9 mouse cellular contexts compared by ENCODE assay signal in the genomic region with DNA sequence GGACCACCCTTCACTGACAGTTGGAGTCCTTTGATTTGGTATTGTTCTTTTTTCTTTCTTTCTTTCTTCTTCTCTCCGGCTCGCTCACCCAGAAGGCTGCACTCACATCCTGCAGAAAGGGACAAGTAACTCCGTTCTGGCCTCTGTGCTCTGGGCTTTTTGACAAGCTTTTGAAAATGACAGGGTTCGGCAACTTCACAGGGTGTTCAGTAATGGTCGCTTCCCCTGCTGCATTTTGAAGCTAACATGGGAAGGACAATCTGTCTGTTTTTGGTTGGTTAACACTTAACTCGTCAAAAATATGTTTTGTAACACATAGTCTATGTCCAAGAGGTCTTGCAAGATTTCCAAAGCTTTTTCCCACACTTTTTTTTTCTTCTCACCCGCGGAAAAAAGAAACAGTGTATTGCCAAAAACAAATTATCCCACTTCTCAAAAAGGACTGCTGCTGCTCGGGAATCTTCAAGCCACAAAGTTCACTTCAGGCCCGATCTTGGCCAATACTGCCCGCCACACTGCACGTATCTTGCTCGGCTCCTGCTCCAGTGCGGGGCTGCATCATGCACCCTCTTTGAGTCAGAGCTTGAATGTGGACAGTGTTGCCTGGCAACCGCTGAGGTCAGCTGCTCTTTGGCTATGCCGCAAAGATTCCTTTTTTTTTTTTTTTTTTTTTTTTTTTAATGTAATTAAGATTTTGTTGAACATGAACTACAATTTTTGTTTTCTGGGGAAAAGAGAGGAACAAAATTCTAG.
A peak's percentile ranks its signal among the peaks of the same experiment; 100 is the strongest.
DNase-seq lines count a peak whose midpoint lies in the region; ATAC-seq lines count a peak whose summit lies in the region.
"Had no signal": no experiment of that assay in that cellular context is flagged by ENCODE, and none has a peak within 500 bp of the region (broad histone marks: within the 10 kb centered on the region; RNA-seq: fewer than 3 reads in every experiment).

No protein-coding gene starts in this region.

- no peaks in the 10 kb centered on the region for H3K36me3 ChIP-seq in midbrain, embryonic 14.5 days (ENCODE audit: control insufficient read depth, insufficient read depth, low read length)
- H3K36me3 ChIP-seq: heart, embryonic 15.5 days had no signal

- no peak overlapping the region for H3K4me3 ChIP-seq in midbrain, embryonic 14.5 days (replicated peaks; ENCODE audit: low read depth, low read length)
- H3K4me3 ChIP-seq: heart, embryonic 15.5 days; megakaryocyte, embryonic 14.5 days had no signal

- DNase-seq in left cerebral cortex, postnatal 14 days (ENCODE audit: low spot score in 2 of 2), result peak; percentile 11 to 14
- DNase-seq in left cerebral cortex, adult 9 months (ENCODE audit: low spot score in 2 of 2), result no peak
- DNase-seq in embryo, embryonic 11 days, result peak; percentile 37
- DNase-seq in heart, postnatal 14 days, result peak; percentile 20 to 40
- peak; percentile 54 for DNase-seq in midbrain, embryonic 14.5 days
- DNase-seq in spleen, adult 18-20 months, result no peak
- DNase-seq in cerebellum, adult 11 months, result no peak

- WGBS in midbrain, embryonic 14.5 days, result 33% methylated on average over 16 of the region's 16 CpGs

- no peak overlapping the region for H3K27ac ChIP-seq in midbrain, embryonic 14.5 days (replicated peaks; ENCODE audit: low read depth, low read length)
- H3K27ac ChIP-seq: heart, embryonic 15.5 days had no signal

- intact Hi-C loops in left cerebral cortex, postnatal 14 days (cut with DNase I), result no loop called here
- intact Hi-C loops in heart, postnatal 14 days (cut with DNase I), result no loop called here

- no peaks in the 10 kb centered on the region for H3K27me3 ChIP-seq in midbrain, embryonic 14.5 days (ENCODE audit: control insufficient read depth, insufficient read depth, low read length)
- H3K27me3 ChIP-seq: heart, embryonic 15.5 days; megakaryocyte, embryonic 14.5 days had no signal

- H3K9me3 ChIP-seq in midbrain, embryonic 14.5 days (ENCODE audit: control insufficient read depth, low read length), result no peaks in the 10 kb centered on the region
- H3K9me3 ChIP-seq: heart, embryonic 15.5 days; megakaryocyte, embryonic 14.5 days had no signal

- no peak overlapping the region for H3K9ac ChIP-seq in midbrain, embryonic 14.5 days (replicated peaks; ENCODE audit: low read length)
- H3K9ac ChIP-seq: heart, embryonic 15.5 days had no signal

- peak; percentile 64; the same call in 1 of the 2 replicates for ATAC-seq in midbrain, embryonic 14.5 days (ENCODE audit: low FRiP score, low TSS enrichment)

- H3K4me2 ChIP-seq in midbrain, embryonic 14.5 days (ENCODE audit: low read length), result peak overlapping the region; percentile 1; the same call in 1 of the 2 replicates
- H3K4me2 ChIP-seq: heart, embryonic 15.5 days had no signal

- H3K4me1 ChIP-seq in midbrain, embryonic 14.5 days (ENCODE audit: control insufficient read depth, insufficient read depth, low read length), result 0 out of 2 replicates have a peak, but pooled peaks cover 2% of the 10 kb centered on the region
- H3K4me1 ChIP-seq: heart, embryonic 15.5 days; megakaryocyte, embryonic 14.5 days had no signal

Comparison
In these comparisons a context has a peak if more than half of its experiments do, and no peak if none do; other contexts are left out.
1. DNase-seq: peak in left cerebral cortex, postnatal 14 days (2 of 2), embryo, embryonic 11 days (single experiment), heart, postnatal 14 days (2 of 2) and midbrain, embryonic 14.5 days (single experiment); none in left cerebral cortex, adult 9 months (0 of 2), spleen, adult 18-20 months (0 of 2) and cerebellum, adult 11 months (single experiment).